Mouse (Mus musculus) thymus, postnatal 4 days (tissue): ENCODE data around the gene Map2.

ENCODE experiments used
- DNase-seq: peaks from one replicate; pipeline ENCODE4 v3.0.0; 2021

Gene Map2

DNA sequence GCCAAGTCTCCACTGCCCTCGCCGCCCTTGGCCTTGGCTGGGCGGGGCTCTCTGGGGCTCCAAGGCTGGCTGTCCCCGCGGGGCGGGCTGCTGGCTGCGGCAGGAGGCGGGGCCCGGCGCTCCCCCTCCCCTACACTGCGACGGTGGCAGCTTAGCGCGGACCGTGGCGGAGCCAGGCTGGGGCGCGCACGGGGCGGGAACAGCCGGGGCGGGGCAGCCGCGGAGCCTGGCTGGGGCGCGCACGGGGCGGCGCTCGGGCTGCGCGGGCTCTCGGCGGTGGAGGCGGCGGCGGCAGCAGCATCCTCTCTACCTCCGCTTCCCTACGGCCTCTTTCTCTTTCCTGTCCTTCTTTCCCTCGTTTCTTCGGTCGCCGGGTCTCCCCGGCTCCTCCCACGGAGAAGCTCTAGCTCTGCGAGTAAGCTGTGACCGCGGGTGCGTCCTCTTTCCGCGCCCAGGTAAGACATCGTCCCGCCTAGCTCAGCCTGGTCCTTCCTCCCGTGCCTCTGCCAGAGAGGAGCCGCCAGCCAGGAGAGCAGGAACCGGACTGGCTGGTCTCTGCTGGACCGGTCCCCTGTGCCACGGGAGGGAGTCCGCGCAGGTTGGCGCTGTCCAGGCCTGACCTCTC is at the start of gene Map2:
Gene Map2, plus strand, starts transcription at position 233 of the 625 bp plus-strand sequence.
- peak; percentile 58 for DNase-seq

DNA sequence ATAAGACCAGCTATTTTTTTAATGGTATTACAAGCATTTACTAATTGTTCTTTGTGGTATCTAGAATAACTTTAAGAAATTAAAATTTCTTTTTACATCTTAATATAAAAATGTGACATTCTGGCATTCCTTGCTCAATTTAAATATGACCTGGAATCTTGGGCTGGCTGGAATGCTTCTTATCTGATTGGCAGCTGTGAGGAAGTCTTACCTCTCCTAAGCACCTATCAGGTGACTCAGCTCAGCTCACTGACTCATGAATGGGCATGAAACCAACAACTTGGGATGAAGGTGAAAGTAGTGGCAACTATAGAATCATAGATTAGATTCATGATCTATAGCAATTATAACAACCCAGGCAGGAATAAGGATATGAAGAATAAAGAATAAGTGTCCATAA is 42.1 kb upstream of the Map2 start:
- no peak for DNase-seq

DNA sequence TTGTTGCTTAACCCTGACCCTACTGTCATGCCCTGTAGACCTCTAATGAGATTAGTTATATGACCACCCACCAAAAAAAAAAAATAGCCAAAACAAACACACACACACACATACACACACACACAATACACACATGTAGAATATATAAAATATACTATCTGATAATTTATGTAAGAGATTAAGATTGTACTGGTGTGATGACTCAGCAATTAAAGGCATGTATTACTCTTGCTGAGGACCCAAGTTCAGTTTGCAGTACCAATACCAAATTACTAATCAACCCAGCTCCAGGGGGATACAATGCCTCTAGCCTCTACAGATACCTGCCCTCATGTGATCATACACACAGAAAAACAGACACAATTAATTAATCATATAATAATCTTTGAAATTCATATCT is 39.7 kb upstream of the Map2 start:
- DNase-seq, result no peak

DNA sequence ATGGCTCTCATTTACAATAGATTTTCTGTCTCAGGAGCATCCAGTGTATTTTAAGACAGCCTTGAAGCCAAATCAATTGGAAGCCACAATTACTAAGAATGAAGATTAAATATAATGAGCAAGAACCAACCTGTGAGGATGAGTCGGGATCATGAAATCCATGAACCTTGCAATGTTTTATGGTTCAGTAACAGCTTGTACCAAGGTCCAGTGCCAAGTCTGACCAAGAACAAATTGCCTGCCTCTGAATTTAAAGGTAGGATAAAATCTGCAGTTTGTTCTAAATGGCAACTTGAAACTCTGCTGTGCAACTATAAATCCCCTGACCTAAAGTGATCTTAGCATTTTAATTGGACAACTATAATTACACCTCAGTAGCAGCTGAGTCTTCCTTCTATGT is 34.4 kb upstream of the Map2 start:
- no peak for DNase-seq

DNA sequence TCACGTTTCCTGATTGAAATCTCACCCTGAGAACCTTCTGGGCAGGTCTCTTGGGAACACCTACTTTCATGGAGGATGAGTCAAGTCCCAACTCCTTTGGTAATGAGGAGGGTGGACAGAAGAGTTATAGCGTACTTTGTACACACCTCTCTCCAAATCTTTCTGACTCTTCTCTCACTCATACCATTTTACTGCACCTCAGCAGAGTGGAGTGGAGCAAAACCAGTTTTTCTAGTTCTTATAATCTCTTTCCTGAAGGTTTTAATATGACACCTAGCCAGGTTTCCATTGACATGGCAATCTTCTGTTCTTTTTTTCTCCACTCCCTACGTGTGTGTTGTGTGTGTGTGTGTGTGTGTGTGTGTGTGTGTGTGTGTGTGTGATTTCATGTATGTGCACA is 29.9 kb upstream of the Map2 start:
- no peak for DNase-seq

DNA sequence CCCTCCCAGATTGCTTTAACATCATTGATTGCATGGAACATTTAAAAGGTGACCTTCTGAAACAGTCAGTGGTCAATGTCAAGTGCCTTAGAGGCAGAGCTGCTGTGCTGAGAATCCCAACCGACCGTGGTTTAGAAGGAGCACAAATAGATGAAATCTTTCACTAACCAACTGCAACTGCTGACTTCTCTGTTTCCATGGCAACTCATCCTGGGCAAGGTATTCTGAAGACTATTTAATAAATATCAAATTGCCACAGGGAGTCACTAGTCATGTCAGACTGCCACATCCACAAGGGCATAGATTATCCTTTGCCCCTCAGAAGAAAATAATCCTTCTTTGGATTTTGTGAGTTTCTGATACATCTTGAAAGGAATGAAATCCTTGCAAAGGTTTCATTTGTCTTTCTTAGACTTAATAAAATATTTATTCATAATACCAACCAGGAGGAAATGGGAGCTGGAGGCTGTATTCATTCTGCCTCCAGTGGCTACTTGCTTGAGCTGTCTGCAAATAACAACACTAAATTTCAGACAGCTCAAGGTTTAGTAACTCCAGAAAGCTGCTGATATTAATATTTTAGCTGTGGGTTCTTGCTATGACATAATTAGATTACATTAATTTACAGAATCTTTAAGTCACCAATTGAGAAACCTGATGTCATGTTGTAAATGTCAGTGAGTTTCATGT is 26.1 kb upstream of the Map2 start:
- DNase-seq, result no peak

DNA sequence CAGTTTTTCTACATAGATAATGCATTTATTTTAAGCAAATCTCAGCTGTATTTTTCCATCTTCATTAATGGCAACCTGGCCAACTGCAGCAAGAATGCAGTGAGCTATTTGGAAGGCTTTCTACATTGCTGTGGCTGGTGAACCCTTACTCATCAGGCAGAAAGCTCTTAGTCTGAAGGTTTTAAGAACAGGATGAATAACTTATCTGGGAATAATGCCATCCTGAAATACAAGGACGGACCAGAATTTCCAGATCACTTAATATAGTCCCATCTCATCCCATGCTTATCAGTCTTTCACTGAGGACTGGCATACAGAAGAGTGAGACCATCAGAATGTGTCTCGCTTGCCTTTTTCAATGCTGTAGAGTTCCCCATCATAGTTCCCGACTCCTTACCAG is 24.3 kb upstream of the Map2 start:
- DNase-seq, result no peak

DNA sequence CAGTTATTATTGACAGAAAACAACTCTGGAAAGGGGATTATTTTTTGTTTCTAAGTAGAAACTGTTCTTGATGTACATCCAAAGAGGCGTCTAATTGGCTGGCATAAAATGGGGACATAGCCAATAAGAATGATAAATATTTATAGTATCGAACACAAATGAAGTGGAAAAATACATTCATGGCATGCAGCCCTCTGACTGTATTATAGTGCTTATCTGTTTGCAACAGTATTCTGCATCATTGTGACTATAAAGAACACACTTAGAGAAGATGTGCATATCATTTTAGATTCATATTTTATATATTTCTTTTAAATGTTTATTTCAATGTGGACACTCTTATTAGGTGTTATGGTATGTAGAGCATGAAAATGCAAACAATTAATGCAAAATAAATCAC is 17.9 kb upstream of the Map2 start:
- DNase-seq, result no peak

DNA sequence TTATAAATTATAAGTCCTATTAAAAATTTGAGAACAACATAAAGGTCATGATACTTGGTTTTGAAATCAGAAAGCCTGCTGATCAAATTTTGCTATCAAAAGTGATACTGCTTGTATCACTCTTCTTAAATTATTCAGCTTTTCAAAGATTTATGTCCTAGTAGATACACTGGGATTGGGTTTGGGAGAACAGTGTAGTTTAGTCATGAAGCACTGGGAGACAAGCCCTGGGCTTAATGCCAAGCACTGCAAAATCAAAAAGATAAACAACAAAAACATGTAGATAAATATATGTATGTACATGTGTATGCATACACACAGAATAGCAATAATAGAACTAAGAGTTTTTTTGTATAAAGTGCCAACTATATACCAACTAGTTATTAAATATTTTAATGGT is 17.5 kb upstream of the Map2 start:
- DNase-seq, result no peak

DNA sequence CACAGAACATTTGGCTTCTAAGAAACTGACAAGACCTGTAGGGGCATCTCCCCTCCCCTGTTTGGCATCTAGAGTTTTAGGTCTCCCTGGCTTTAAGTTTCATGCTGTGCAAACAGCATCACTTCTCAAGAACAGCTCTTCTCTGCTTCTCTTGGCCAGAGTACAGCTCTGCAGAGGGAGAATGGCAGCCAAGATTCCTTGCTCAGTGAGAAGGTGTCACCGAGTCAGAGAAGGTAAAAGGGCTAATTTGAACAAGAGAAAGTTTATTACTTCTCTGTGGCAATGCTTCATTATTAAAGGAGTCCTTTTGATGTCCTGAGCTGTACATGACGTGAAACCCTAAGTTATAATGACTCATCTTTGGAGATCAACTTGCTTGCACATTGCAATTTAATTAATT is 10.4 kb upstream of the Map2 start:
- DNase-seq, result no peak

DNA sequence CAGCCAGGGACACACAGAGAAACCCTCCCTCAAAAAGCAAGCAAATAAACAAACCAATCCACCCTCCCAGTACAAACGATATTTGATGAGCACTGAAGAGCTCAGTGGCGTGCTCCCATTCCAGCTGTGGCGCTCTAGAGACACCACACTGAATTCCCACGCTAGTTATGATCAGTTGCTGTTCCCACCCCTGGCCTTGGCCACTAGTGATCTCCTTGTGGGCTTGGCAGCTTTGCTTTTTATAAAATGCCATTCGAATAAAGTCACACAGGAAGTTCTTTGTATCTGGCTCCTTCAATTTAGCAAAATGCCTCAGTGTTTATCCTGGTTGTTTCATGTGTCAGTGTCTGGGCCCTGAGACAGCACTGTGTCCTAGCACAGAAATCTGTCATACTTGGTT is 6.4 kb upstream of the Map2 start:
- no peak for DNase-seq

DNA sequence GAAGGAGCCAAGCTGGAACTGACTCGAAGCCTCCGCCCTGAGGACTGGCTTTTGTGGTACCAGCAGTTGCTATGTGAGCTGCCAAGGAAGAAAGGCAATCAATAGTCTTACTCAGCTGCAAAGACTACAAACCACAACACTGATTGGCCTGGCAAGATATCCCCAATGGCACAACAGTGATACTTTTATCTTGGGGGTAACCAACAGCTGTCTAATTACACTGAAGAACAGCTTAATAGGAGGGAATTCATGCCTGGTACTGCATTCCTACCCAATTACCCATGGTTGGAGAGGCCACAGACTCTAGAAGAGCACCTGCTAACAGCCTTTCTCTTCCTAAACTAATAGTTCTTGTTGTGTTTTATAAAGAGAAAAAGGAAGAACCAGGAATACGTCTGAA is 2.9 kb upstream of the Map2 start:
- no peak for DNase-seq

DNA sequence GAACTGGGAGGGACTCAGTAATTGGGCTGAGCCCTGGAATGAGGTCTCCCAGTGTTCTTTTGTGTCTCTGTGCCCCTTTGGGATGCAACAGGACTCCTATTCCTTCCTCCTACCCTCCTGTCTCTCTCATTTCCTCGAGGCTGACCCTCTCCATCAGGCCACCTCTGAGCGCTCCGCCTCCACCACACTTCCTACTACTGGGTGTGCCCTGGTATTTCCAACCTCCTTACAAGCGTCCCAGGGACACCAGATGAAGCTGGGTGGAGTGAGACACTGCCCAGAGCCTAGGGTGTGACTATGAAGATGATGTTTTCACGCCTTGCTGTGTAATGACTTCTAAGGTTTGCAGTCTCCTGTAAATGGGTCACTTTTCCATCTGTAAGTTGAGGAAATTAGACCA is 1.4 kb upstream of the Map2 start:
- no peak for DNase-seq

DNA sequence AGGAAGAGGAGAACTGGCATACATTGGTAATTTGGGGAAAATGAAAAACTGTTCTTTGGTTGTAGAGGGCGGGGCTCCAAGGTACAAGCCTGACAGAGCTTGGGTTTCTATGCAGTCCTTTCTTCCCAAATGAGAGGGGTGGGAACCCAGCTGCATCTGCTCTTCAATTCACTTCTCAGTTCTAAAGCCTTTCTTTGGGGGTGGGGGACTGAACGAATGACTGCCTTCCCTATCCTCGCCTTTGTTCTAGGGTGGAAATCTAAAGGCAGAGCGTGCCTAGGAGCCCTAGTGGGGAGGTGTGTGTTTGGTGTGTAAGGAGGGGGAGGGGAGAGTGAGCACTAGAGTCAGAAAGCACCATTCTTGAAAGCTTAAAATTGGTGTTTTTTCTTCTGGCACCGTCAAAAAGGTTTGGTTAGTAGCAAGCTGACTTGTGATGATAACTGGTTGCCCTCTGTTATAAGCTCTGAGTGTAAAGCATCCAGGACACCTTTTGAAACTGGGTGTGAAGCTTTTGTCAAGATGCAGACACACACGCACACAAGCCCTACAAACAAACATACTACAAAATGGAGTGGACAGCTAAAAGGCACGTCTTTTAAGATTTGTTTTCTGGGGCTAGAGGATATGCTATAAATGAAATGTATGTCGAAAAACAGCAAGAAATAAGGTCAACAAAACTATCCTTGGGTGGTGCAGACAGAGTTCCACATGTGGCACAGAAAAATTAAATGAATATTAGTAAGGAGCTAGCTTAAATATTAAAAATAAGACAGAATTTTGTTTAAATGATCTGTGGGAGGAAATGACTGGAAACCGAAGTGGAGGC is 1.2 kb downstream of the Map2 start:
- DNase-seq, result no peak

DNA sequence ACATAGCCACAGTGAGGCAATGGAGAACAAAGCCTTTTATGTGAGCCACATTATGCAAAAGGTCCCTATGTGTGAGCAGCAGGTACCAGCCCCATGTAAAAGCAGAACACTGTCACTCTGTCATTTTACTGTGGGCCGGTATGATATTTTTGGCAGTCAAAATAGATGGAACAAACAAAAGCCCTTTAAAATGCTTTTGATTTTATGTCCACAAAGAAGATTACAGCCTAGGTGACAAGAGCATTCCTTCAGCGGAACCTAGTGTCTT is 1.7 kb downstream of the Map2 start:
- no peak for DNase-seq

DNA sequence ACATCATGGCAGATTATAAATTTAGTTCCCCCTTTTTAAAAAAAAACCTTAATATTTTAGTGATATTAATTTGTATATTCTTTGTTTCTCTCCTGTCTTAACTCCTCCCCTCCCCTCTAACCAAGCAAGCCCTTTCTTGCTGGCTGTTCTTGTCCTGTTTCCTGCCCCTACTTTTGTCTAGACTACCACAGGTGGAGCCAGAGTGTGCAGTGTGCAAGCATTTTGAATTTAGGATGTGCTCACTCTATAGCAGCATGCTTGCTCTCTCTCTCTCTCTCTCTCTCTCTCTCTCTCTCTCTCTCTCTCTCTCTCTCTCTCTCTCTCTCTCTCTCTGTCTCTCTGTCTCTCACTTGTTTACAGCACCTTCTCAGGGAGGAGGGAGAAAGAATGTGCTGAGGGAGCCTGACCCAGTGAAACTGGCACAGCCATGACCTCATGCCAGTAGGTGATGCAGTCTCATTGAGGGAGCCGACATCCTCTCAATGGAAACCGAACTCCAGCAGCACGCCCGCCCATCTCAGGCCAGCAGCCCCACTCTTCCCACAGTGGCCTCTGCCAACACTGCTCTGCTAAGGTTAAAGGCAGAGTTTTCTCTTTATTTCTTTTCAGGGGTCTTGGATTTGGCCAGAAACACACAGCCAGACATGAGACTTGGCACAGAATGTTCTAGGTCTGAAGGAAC is 2.6 kb downstream of the Map2 start:
- no peak for DNase-seq

DNA sequence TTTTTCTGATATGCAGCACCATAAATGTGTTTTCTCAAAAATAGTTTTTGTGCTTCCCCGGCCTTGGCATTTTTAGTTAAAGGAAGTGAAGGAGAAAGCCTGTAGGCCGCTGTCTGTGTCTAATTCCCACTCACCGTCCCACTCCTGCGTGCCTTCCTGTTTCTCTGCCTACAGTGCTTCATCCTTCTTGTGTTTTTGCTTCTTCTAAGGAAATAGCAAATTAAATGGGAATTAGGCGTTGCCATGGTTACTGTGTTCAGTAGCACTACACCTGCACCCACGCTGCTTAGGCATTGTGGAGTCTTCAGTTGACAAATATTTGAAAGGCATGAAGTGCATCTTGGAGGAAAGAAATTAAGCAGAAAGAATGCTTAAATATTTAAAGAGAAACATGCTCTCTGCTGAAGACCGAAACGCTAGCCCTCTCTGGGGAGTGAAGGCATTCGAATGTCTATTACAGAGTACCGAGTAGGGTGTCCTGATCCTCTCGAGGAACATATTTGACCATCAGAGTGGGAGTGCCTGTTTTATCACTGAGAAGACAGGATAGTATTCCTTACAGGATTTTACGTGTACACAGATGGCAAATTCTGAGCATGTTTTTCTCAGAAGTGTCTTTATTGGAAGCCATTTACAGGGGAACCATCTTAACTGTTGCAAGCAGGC is 12.1 kb downstream of the Map2 start:
- no peak for DNase-seq

DNA sequence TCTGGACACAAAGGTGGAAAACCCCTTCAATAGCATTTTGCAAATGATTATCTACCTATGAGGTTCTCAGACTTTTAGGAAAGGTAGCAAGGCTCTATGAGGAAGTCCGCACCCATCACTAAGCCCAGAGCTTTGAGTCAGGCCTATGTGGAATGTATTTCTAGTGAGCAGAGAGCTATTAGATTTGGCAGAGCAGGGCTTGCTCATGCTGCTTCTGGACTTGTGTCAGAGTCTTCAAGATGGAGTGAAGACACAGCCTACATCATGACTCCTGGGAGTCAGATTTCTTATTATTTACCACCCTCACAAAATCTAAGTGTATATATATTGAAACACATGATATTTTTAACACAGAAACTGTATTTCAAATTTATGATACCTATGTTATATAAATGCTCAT is 17.3 kb downstream of the Map2 start:
- DNase-seq, result no peak

DNA sequence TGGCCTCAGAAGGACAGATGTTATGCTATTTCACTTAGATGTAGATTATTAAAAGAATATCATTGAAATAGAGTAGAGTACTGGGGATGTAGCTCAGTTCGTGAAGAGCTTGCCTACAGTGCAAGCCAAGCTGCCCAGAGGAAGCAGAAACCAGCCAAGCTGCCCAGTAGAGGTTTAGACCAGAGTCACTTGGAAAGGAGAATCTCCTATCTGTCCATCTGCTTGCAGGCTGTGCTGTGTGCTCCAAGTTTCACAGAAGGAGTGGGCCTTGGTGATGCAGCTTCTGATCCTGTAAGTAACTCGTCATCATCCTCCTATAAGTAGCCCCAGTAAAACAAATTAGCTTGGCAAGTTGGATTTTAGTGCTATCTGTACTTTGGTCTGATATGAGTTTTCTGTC is 17.8 kb downstream of the Map2 start:
- no peak for DNase-seq

DNA sequence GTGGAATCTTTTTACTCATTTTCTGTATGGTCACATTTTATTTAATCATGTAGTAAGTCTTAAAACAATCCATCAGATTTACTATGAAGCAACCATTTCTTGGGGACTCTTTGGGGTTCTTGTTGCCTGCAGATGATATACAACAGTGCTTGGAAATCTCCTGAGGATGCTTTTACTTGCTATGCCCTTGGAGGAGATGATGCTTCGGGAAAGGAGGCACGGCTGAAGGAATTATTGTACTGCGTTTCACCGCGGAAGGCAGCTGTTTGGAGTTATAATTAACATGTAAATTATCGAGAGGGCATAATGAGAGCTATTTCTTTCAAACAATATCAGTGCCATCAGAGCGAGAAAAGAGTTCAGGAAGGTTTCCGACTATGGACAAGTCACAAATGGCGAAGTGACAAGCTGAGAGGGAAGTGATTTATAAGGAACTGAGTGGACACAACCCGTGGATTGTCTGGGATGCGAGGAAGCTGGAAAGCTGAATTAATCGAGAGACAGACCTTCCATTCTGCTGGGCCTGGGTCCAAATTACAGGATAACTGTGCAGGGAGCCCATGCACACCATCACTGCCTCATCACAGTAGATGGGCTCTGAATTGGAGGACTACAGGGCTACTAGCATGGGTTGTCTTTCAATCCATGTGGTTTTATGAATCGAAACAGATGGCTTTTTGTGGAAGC is 20.1 kb downstream of the Map2 start:
- no peak for DNase-seq

DNA sequence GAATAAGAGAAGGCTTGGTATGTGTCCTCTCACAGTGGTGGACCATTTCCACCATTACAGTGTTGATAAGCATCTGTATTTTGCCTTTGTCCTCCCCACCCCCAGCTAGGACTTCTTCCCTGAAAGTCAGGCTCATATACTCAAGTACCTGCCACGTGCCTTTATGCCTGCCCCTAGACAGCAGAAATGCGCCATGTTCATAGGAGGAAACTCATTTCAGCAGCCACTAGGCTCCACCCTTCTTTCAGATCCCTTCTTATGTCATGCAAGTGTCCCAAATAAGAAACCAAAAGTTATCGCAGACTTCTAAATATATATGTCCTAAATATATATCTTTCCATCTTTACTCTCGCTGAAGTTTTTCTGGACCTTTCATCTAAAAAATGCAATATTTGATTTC is 21.2 kb downstream of the Map2 start:
- DNase-seq, result no peak

DNA sequence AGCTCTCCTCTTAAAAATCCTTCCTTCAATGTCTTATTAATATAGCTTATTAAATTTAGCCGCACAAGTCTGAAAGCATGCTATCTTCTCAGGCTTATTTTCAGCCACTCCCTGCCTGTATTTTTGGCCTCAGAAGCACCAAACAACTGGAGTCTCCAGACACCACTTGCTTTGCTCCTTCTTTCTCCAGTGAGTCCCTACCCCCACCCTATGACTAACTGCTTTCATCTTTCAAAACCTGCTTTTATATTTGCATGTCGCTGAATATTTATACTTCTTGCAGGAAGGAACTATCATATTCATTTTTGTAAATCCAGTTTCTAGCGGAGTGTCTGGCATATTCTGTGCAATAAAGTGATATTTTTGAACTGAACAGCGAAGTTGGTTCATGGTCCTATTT is 21.6 kb downstream of the Map2 start:
- DNase-seq, result no peak

DNA sequence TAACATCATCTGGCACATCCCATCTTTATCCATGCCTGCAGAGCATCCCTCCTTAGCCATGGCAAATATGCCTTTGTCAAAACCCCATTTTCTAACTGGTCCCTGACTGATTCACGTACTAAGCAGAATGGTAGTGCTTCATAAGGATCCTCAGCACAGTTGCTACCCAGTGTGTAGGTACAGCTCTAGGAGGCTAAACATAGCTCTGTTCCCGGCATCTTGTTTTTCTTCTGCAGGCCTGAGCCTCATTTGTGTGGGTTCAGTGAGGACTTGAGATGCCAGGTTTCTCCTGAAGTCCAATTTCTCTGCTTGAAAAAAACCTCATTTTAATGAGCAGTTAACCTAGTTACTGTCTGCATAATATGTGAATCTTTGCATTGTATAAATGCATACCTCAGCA is 30.4 kb downstream of the Map2 start:
- DNase-seq, result no peak
